Mouse (Mus musculus) gastrocnemius, postnatal 25 days (tissue): ENCODE measurements around the gene Rab38. TPM values are rescaled to one million over a fixed set of nuclear protein-coding genes. Genes with fewer than 3 reads are reported as not detected.

ENCODE experiments used
- DNase-seq: peaks from one replicate; pipeline ENCODE4 v3.0.0; 2022
- long read RNA-seq, 2 experiments: library from polyadenylated mRNA; stranded (forward); transcript quantifications; one replicate each; pipeline ENCODE4 v2.0.0; 2021
- total RNA-seq, 2 experiments: library from RNA; stranded (reverse); gene quantifications; 1 replicate in 1 of 2; 2 replicates in 1 of 2; pipeline ENCODE4 v1.2.3; 2021

The Rab38 gene
- total RNA-seq, result under 1 TPM; 0.18 to 0.32 TPM
- long read RNA-seq, experiment 1, result 0 reads
- long read RNA-seq, experiment 2, result 0 reads

- DNase-seq, result peak; percentile 20
These were observed at the start of gene Rab38 for GRCm38 (mm10) chr7:88429786-88430691. Gene Rab38 (plus strand): TSS chr7:88430273.

- no peak for DNase-seq
These were observed 35.5 kb upstream of the Rab38 start for GRCm38 (mm10) chr7:88394568-88394967.

GRCm38 (mm10) chr7:88395745-88396144 lies 34.3 kb upstream of the Rab38 start:
- no peak for DNase-seq

- DNase-seq, result no peak
These were observed 24.8 kb upstream of the Rab38 start for GRCm38 (mm10) chr7:88405311-88405710.

GRCm38 (mm10) chr7:88406466-88406865 lies 23.6 kb upstream of the Rab38 start:
- no peak for DNase-seq

- no peak for DNase-seq
These were observed 8.3 kb upstream of the Rab38 start for GRCm38 (mm10) chr7:88421821-88422220.

- DNase-seq, result no peak
These were observed 6.2 kb upstream of the Rab38 start for GRCm38 (mm10) chr7:88423889-88424288.

GRCm38 (mm10) chr7:88425744-88426143 lies 4.3 kb upstream of the Rab38 start:
- no peak for DNase-seq

GRCm38 (mm10) chr7:88427484-88427883 lies 2.6 kb upstream of the Rab38 start:
- no peak for DNase-seq

GRCm38 (mm10) chr7:88430692-88431084 lies 615 bp downstream of the Rab38 start:
- no peak for DNase-seq

GRCm38 (mm10) chr7:88440301-88440700 lies 10.2 kb downstream of the Rab38 start:
- no peak for DNase-seq

- no peak for DNase-seq
These were observed 12.6 kb downstream of the Rab38 start for GRCm38 (mm10) chr7:88442649-88443048.

- DNase-seq, result no peak
These were observed 13.4 kb downstream of the Rab38 start for GRCm38 (mm10) chr7:88443435-88443834.

- no peak for DNase-seq
These were observed 15.3 kb downstream of the Rab38 start for GRCm38 (mm10) chr7:88445320-88445903.

GRCm38 (mm10) chr7:88453234-88453633 lies 23.2 kb downstream of the Rab38 start:
- DNase-seq, result no peak

GRCm38 (mm10) chr7:88457827-88458226 lies 27.8 kb downstream of the Rab38 start:
- DNase-seq, result no peak

- no peak for DNase-seq
These were observed 37.7 kb downstream of the Rab38 start for GRCm38 (mm10) chr7:88467754-88468153.

- DNase-seq, result no peak
These were observed 52.1 kb downstream of the Rab38 start for GRCm38 (mm10) chr7:88482110-88482619.

- DNase-seq, result no peak
These were observed 52.6 kb downstream of the Rab38 start for GRCm38 (mm10) chr7:88482628-88483027.

- no peak for DNase-seq
These were observed 60.9 kb downstream of the Rab38 start for GRCm38 (mm10) chr7:88491020-88491419.

GRCm38 (mm10) chr7:88502217-88502817 lies 72.2 kb downstream of the Rab38 start:
- no peak for DNase-seq

- DNase-seq, result no peak
These were observed 79.7 kb downstream of the Rab38 start for GRCm38 (mm10) chr7:88509748-88510147.

GRCm38 (mm10) chr7:88522481-88522880 lies 92.4 kb downstream of the Rab38 start:
- no peak for DNase-seq
